Mouse (Mus musculus): Measurements from ENCODE around the gene Mmp2. TPM values are rescaled to one million over a fixed set of nuclear protein-coding genes. Genes with fewer than 3 reads are reported as not detected.

The Mmp2 gene
- polyA plus RNA-seq, 1 experiment from 2014 or later = 35.9 TPM

DNA sequence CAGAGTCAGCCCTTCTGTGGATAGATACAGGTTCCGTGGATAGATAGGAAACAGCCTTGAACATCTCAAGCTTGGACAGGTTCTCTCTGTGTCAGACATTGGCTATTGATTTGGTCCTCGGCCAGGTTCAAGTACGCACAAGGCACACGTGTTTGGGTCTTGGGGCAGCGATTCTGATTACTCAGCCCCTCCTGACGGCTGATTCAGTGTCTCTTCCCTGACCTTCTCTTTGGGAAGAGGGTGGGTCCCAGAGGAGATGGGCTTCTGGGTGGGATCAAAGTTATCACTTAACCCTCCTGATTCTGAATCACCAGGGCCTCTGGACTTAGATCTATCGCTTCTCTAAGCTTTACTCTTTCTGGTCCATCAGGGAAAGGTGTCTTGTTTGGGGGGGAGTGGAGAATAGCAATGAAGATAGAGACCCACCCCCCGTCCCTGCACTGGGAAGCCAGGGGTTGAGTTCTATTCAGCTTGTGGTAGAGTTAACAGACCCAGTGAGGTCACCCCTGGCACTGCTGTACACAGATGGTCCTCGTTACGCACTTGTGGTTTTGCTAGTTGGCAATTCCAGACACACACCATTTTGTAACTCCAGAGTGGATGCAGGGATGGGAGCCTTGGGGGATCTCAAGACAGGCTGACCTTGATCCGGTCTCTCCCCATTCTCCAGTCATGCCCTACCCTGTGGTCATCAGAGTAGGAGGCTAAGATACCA is 7.9 kb downstream of the Mmp2 start:
- H3K9me3 ChIP-seq (ENCODE audit: control insufficient read depth, low read length) = no peaks in the 10 kb centered on the region
- H3K27me3 ChIP-seq (ENCODE audit: control insufficient read depth, insufficient read depth, low read length) = no peaks in the 10 kb centered on the region
- no peak overlapping the region for H3K27ac ChIP-seq
- H3K4me1 ChIP-seq (replicated peaks; ENCODE audit: control insufficient read depth, insufficient read depth, low read length) = no peaks in the 10 kb centered on the region
- H3K9ac ChIP-seq = no peak overlapping the region
- ATAC-seq (ENCODE audit: low FRiP score) = no peak
- no peak overlapping the region for H3K4me2 ChIP-seq (replicated peaks)
- no peaks in the 10 kb centered on the region for H3K36me3 ChIP-seq (replicated peaks; ENCODE audit: control insufficient read depth, insufficient read depth)
- 88% methylated on average over 11 of the region's 11 CpGs for WGBS
- H3K4me3 ChIP-seq (replicated peaks; ENCODE audit: low read length) = no peak overlapping the region
- DNase-seq (ENCODE audit: low spot score) = no peak

DNA sequence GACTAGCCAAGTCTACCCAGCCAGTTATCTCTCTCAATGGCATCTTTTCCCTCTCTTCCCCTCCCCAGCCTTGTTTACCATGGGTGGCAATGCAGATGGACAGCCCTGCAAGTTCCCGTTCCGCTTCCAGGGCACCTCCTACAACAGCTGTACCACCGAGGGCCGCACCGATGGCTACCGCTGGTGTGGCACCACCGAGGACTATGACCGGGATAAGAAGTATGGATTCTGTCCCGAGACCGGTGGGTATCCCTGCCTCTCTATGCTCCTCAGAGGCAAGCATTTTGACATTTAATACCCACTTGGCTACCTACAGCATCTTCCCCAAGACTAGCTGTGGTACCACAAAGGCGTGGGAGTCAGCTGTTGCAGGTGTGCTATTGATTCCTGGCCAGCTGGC is 8.8 kb downstream of the Mmp2 start:
- no peak overlapping the region for H3K27ac ChIP-seq
- 87% methylated on average over 11 of the region's 11 CpGs for WGBS
- H3K4me3 ChIP-seq (replicated peaks; ENCODE audit: low read length) = no peak overlapping the region
- no peak for DNase-seq (ENCODE audit: low spot score)
- H3K27me3 ChIP-seq (ENCODE audit: control insufficient read depth, insufficient read depth, low read length) = no peaks in the 10 kb centered on the region
- no peak overlapping the region for H3K4me2 ChIP-seq (replicated peaks)
- no peaks in the 10 kb centered on the region for H3K9me3 ChIP-seq (ENCODE audit: control insufficient read depth, low read length)
- no peaks in the 10 kb centered on the region for H3K4me1 ChIP-seq (replicated peaks; ENCODE audit: control insufficient read depth, insufficient read depth, low read length)
- no peaks in the 10 kb centered on the region for H3K36me3 ChIP-seq (replicated peaks; ENCODE audit: control insufficient read depth, insufficient read depth)
- no peak overlapping the region for H3K9ac ChIP-seq
- no peak for ATAC-seq (ENCODE audit: low FRiP score)

DNA sequence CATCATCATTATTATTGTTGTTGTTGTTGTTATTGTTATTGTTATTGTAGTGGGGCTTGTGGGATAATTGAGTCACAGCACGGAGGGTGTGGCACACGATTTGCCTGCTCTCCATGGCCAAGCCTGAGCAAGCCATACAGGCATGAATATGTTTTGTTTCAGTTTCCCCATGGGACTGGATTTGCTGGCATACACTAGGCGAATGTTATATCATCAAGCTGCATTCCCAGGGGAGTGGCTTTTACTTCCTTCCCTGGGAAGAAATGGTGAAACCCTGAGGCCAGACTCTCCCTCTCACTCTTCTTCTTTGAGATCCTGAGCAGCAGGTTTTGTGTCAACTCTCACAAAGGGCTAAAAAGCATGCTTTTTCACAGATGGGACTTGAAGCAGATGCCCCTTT is 11.5 kb downstream of the Mmp2 start:
- WGBS = 68% methylated on average over 3 of the region's 3 CpGs
- DNase-seq (ENCODE audit: low spot score) (no peak), ATAC-seq (ENCODE audit: low FRiP score) (no peak)
- Histone ChIP-seq H3K9ac (no peak overlapping the region), H3K4me2 (replicated peaks) (no peak overlapping the region), H3K9me3 (ENCODE audit: control insufficient read depth, low read length) (no peaks in the 10 kb centered on the region), H3K27me3 (ENCODE audit: control insufficient read depth, insufficient read depth, low read length) (no peaks in the 10 kb centered on the region), H3K4me1 (replicated peaks; ENCODE audit: control insufficient read depth, insufficient read depth, low read length) (no peaks in the 10 kb centered on the region), H3K4me3 (replicated peaks; ENCODE audit: low read length) (no peak overlapping the region), H3K27ac (no peak overlapping the region), H3K36me3 (replicated peaks; ENCODE audit: control insufficient read depth, insufficient read depth) (no peaks in the 10 kb centered on the region)

DNA sequence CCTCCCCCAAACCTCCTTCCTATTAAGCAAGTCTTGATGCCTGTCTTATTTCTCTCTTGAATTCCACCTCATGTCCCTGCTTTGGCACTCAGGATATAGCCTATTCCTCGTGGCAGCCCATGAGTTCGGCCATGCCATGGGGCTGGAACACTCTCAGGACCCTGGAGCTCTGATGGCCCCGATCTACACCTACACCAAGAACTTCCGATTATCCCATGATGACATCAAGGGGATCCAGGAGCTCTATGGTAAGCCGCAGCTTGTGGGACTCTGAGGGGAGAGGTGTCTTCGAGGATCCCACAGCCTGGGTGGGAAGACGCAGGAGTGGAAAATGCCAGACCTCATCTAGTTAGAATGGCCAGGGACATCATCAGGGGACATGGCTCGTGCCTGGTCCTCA is 12.1 kb downstream of the Mmp2 start:
- Histone ChIP-seq H3K4me1 (replicated peaks; ENCODE audit: control insufficient read depth, insufficient read depth, low read length) (no peaks in the 10 kb centered on the region), H3K4me2 (replicated peaks) (no peak overlapping the region), H3K36me3 (replicated peaks; ENCODE audit: control insufficient read depth, insufficient read depth) (no peaks in the 10 kb centered on the region), H3K9ac (no peak overlapping the region), H3K27ac (no peak overlapping the region), H3K27me3 (ENCODE audit: control insufficient read depth, insufficient read depth, low read length) (no peaks in the 10 kb centered on the region), H3K4me3 (replicated peaks; ENCODE audit: low read length) (no peak overlapping the region), H3K9me3 (ENCODE audit: control insufficient read depth, low read length) (no peaks in the 10 kb centered on the region)
- WGBS = 92% methylated on average over 8 of the region's 8 CpGs
- DNase-seq (ENCODE audit: low spot score) = no peak
- no peak for ATAC-seq (ENCODE audit: low FRiP score)

DNA sequence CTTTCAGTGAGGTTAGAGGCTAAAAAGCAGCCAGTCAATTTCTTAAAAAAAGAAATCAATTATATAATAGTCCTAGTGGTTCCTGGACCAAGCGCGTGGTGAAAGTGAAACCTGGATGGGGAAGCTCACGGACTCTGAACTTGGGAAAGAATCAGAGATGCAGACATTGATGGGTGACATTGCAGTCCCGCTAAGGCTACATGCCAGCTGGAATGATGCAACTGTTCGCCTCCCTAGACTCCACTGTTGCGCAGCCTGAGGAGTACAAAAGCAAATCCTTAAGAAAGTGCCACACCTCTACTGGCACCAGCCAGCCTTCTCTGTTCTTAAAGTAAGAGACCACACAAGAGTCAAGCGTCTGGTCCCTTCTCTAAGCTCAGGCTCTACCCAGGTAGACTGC is 12.8 kb downstream of the Mmp2 start:
- no peak for ATAC-seq (ENCODE audit: low FRiP score)
- no peaks in the 10 kb centered on the region for H3K36me3 ChIP-seq (replicated peaks; ENCODE audit: control insufficient read depth, insufficient read depth)
- H3K9me3 ChIP-seq (ENCODE audit: control insufficient read depth, low read length) = no peaks in the 10 kb centered on the region
- no peak for DNase-seq (ENCODE audit: low spot score)
- no peaks in the 10 kb centered on the region for H3K27me3 ChIP-seq (ENCODE audit: control insufficient read depth, insufficient read depth, low read length)
- H3K27ac ChIP-seq = no peak overlapping the region
- no peak overlapping the region for H3K4me2 ChIP-seq (replicated peaks)
- H3K4me3 ChIP-seq (replicated peaks; ENCODE audit: low read length) = no peak overlapping the region
- 95% methylated on average over 7 of the region's 7 CpGs for WGBS
- H3K4me1 ChIP-seq (replicated peaks; ENCODE audit: control insufficient read depth, insufficient read depth, low read length) = no peaks in the 10 kb centered on the region
- H3K9ac ChIP-seq = no peak overlapping the region

DNA sequence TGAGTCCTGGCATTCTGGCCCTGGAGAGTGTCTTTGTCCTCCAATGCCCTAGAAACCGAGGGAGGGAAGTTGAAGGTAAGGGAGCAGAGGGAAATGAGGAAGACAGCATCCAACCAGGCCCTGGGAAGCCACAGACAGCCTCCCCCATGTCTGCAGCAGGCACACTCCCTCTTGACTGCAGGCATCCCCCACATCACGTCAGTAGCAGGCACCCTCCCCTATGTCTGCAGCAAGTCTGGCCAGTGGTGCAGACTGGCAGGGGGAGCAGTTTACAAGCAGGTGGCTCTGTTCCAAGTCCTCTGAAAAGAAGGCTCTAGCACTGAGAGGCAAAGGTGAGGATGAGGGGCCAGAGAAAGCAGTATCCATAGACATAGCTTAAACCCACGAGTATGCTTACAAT is 19.6 kb downstream of the Mmp2 start:
- Histone ChIP-seq H3K9ac (no peak overlapping the region), H3K27ac (peak overlapping the region; percentile 21; the same call in 1 of the 2 replicates), H3K4me1 (replicated peaks; ENCODE audit: control insufficient read depth, insufficient read depth, low read length) (peaks cover 21% of the 10 kb centered on the region; the same call in 1 of the 2 replicates), H3K36me3 (replicated peaks; ENCODE audit: control insufficient read depth, insufficient read depth) (no peaks in the 10 kb centered on the region), H3K9me3 (ENCODE audit: control insufficient read depth, low read length) (no peaks in the 10 kb centered on the region), H3K4me3 (replicated peaks; ENCODE audit: low read length) (no peak overlapping the region), H3K27me3 (ENCODE audit: control insufficient read depth, insufficient read depth, low read length) (no peaks in the 10 kb centered on the region), H3K4me2 (replicated peaks) (0 out of 2 replicates have a peak overlapping the region, but pooled peaks have one; percentile 8)
- DNase-seq (ENCODE audit: low spot score) (no peak), ATAC-seq (ENCODE audit: low FRiP score) (peak; percentile 37; the same call in 1 of the 2 replicates)
- 25% methylated on average over 3 of the region's 3 CpGs for WGBS

DNA sequence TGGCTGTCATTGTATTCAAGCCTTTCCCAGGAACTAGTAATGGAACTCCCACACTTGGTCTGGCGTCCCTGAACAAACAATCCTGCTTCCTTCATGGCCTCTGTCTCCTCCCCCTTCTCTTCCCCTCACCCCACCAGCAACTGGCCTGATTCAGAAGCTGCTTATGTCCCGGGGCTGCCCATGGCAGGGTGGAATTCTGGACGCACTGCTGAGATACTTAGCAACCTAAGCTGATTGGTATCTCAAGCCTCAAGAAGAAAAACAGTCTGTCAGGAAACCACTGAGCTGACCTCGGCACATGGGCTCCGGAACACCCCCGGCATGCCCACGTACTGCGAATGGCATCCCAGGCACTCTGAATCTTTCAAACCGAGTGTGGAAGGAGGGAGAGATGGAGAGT is 20.2 kb downstream of the Mmp2 start:
- H3K36me3 ChIP-seq (replicated peaks; ENCODE audit: control insufficient read depth, insufficient read depth) = no peaks in the 10 kb centered on the region
- no peak overlapping the region for H3K9ac ChIP-seq
- no peaks in the 10 kb centered on the region for H3K27me3 ChIP-seq (ENCODE audit: control insufficient read depth, insufficient read depth, low read length)
- peaks cover 21% of the 10 kb centered on the region; the same call in 1 of the 2 replicates for H3K4me1 ChIP-seq (replicated peaks; ENCODE audit: control insufficient read depth, insufficient read depth, low read length)
- ATAC-seq (ENCODE audit: low FRiP score) (no peak), DNase-seq (ENCODE audit: low spot score) (no peak)
- 0 out of 2 replicates have a peak overlapping the region, but pooled peaks have one; percentile 8 for H3K4me2 ChIP-seq (replicated peaks)
- no peak overlapping the region for H3K4me3 ChIP-seq (replicated peaks; ENCODE audit: low read length)
- peak overlapping the region; percentile 21; the same call in 1 of the 2 replicates for H3K27ac ChIP-seq
- H3K9me3 ChIP-seq (ENCODE audit: control insufficient read depth, low read length) = no peaks in the 10 kb centered on the region
- WGBS = 33% methylated on average over 9 of the region's 9 CpGs

DNA sequence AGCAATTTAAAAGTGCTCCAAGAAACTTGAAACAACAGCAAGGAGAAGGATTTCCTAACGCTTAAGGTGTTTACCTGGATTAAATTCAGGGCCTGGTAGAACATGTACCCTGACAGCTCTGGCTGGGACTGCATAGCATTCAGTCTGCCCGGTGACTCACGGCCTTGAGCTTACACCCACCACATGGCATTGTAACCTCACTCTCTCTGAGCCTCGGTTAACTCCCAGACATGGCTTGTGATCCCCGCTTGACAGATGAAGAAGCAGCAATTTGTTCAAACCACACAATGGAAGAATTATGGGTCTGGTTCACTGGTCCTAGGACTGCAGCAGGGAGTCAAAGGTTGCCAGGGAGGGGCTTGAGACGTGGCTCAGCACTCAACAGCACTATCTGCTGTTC is 22.2 kb downstream of the Mmp2 start:
- ATAC-seq (ENCODE audit: low FRiP score) (no peak), DNase-seq (ENCODE audit: low spot score) (no peak)
- H3K9ac ChIP-seq = no peak overlapping the region
- H3K4me1 ChIP-seq (replicated peaks; ENCODE audit: control insufficient read depth, insufficient read depth, low read length) = peaks cover 21% of the 10 kb centered on the region; the same call in 1 of the 2 replicates
- H3K27me3 ChIP-seq (ENCODE audit: control insufficient read depth, insufficient read depth, low read length) = no peaks in the 10 kb centered on the region
- H3K9me3 ChIP-seq (ENCODE audit: control insufficient read depth, low read length) = no peaks in the 10 kb centered on the region
- no peak overlapping the region for H3K4me2 ChIP-seq (replicated peaks)
- 50% methylated on average over 6 of the region's 6 CpGs for WGBS
- no peak overlapping the region for H3K4me3 ChIP-seq (replicated peaks; ENCODE audit: low read length)
- H3K27ac ChIP-seq = no peak overlapping the region
- no peaks in the 10 kb centered on the region for H3K36me3 ChIP-seq (replicated peaks; ENCODE audit: control insufficient read depth, insufficient read depth)

DNA sequence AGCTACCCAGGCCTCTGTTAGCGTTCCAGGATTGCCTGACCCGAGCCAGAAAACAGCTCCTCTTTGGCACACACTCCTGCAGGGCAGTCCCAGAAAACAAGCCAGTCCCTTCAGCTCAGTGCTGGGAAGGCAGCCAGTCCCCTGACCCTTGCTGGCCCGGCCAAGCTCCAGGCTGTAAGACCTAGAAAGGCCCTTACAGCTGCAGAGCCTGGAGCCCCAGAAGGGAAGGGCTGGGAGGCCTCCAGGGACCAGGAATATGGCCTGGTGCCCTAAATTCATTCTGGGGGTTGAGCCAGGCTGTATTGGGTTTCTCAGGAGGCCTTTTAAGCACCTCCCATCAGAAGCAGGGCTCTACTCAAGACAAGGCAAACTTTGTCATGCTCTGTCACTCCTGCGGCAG is 23.1 kb downstream of the Mmp2 start:
- Histone ChIP-seq H3K4me2 (replicated peaks) (no peak overlapping the region), H3K9ac (no peak overlapping the region), H3K36me3 (replicated peaks; ENCODE audit: control insufficient read depth, insufficient read depth) (no peaks in the 10 kb centered on the region), H3K27me3 (ENCODE audit: control insufficient read depth, insufficient read depth, low read length) (no peaks in the 10 kb centered on the region), H3K27ac (no peak overlapping the region), H3K4me1 (replicated peaks; ENCODE audit: control insufficient read depth, insufficient read depth, low read length) (peaks cover 26% of the 10 kb centered on the region; the same call in 1 of the 2 replicates), H3K4me3 (replicated peaks; ENCODE audit: low read length) (no peak overlapping the region), H3K9me3 (ENCODE audit: control insufficient read depth, low read length) (no peaks in the 10 kb centered on the region)
- ATAC-seq (ENCODE audit: low FRiP score) (peak; percentile 82; the same call in 1 of the 2 replicates), DNase-seq (ENCODE audit: low spot score) (peak; percentile 59)
- 50% methylated on average over 4 of the region's 4 CpGs for WGBS
